Mouse (Mus musculus) bone marrow macrophage, adult 2 months (primary cell): ENCODE data around the gene Slc31a1. TPM values are rescaled to one million over a fixed set of nuclear protein-coding genes. Genes with fewer than 3 reads are reported as not detected.

Experiments used
- H3K27ac ChIP-seq: 2 replicates; pipeline ENCODE4 v1.5.1; 2012; ENCODE audit warnings: low read depth, low read length; ENCODE audit not compliant: insufficient read depth
- H3K4me1 ChIP-seq: 2 replicates; pipeline ENCODE4 v1.6.1; 2012; ENCODE audit warnings: low read length; ENCODE audit not compliant: control insufficient read depth, insufficient read depth
- H3K4me3 ChIP-seq: 2 replicates; pipeline ENCODE4 v1.5.1; 2012; ENCODE audit warnings: mild to moderate bottlenecking, low read length, moderate library complexity; ENCODE audit not compliant: insufficient read depth
- CTCF ChIP-seq: IDR thresholded peaks from 2 replicates; pipeline ENCODE4 v1.5.1; 2012; ENCODE audit warnings: low read depth, mild to moderate bottlenecking, low read length, moderate library complexity
- POLR2A ChIP-seq: IDR thresholded peaks from 2 replicates; pipeline ENCODE4 v1.6.1; 2012; ENCODE audit warnings: mild to moderate bottlenecking, low read depth, low read length, borderline replicate concordance
- polyA plus RNA-seq: library from polyadenylated mRNA; stranded (reverse); fragments of >200 nt; gene quantifications from 2 replicates; pipeline ENCODE4 v1.2.4, GENCODE M21; 2012; ENCODE audit not compliant: missing spikeins, insufficient read depth, insufficient read length

Gene Slc31a1
- polyA plus RNA-seq, 1 experiment = 71.0 TPM

DNA sequence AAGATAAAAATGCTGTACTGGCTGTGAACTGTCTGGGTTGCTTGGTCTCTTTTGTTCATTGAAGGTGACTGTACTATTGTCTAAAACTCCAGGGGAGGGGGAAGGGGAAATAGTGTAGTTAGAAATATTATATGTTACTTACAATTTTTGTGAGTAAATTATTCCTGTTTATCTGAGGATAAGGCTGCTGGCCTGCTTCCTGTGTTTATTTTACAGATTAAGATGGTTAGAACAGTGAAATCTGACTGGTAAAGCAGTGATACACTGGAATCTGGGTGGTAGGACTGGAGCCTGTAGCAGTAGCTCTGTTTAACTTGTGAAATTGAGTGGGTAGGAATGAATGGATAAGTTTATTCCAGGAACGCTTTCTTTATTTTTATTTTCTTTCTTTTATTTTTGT, 1.5 kb downstream of the Slc31a1 start:
- TF ChIP-seq CTCF (no peak), POLR2A (no peak)
- Histone ChIP-seq H3K4me1 (peaks cover 18% of the 10 kb centered on the region), H3K27ac (no peak overlapping the region), H3K4me3 (peak overlapping the region; percentile 77; the same call in 1 of the 2 replicates)

DNA sequence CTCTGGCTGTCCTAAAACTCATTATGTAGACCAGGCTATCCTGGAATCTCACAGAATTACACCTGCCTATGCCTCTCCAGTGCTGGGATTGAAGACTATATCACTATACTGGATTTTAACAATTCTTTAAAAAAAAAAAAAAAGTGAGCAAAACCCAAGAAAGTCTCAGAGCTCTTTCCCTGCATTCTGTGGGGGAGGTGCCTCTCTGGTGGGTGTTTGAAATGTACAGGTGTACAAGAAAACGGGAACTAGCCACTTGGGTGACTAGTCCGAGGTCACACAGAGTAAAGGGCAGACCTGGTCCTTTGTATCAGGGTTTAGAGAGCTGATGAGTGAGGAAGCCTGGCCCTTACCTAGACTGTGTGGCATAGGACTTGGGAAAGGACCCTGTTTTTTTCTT, 1.9 kb downstream of the Slc31a1 start:
- Histone ChIP-seq H3K4me1 (peaks cover 17% of the 10 kb centered on the region), H3K4me3 (no peak overlapping the region), H3K27ac (no peak overlapping the region)
- TF ChIP-seq POLR2A = no peak
- no peak for TF ChIP-seq CTCF

DNA sequence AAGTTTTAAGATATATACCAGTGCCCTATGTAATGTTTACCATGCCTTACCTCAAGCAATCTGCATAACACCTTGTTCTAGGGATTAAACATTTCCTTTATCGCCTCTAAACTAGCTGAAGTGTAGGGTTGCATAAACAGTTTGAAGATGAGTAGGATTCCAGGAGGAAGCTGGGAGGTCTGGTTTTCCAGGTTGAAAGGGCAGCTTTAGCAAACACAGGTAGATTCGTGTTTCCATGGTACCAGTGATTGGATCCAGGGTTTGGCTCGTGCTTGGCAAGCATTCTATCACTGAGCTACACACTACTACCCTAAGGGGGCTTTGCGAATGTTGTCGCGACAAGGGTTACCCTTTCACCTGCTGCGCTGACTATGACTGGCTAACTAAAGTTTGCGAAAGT, 3.8 kb downstream of the Slc31a1 start:
- no peak overlapping the region for H3K27ac ChIP-seq
- no peak for TF ChIP-seq POLR2A
- no peak for TF ChIP-seq CTCF
- H3K4me3 ChIP-seq = no peak overlapping the region
- H3K4me1 ChIP-seq = peaks cover 20% of the 10 kb centered on the region

DNA sequence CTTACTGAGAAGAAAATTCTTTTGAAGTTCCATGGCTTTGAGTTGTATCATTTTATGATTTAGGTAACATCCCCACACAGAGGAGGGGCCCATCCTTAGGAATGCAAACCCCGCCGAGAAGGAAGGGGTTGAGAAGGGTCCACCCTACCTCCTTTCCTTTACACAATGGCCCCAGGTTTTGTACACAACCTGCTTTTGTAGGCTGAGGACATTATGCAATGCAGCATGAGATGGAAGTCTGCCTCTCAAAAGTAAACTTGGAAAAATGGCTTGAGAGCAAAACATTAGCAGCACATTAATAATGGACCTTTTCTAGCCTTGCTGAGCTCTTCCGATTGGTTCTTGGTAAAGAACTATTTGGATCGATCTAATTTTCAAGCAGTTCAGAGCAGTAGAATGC, 5.8 kb downstream of the Slc31a1 start:
- Histone ChIP-seq H3K27ac (no peak overlapping the region), H3K4me1 (peaks cover 30% of the 10 kb centered on the region)

DNA sequence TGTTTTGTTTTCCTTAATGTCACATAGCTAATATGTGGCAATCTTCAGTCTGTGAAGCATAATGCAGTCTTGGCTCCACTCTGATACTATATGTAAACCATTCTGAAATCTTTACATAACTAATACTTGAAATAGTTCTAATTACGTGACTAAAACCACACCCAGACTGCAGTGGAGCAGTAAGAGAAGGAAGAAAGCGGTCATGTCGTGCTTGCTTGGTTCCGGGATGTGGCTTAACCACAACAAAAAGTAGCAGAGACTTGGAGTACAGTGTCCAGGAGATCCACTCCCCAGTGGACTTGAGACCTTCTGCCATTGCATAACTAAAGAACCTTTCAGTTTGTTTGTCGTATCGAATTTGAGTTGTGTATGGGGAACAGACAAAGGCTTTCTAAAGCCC, 7.1 kb downstream of the Slc31a1 start:
- H3K27ac ChIP-seq = no peak overlapping the region
- no peak overlapping the region for H3K4me3 ChIP-seq
- H3K4me1 ChIP-seq = peaks cover 28% of the 10 kb centered on the region
- TF ChIP-seq CTCF (no peak), POLR2A (no peak)

More for the DNA sequence above, 5.8 kb downstream of the Slc31a1 start:
- no peak for TF ChIP-seq POLR2A
- TF ChIP-seq CTCF = no peak
- no peak overlapping the region for H3K4me3 ChIP-seq

DNA sequence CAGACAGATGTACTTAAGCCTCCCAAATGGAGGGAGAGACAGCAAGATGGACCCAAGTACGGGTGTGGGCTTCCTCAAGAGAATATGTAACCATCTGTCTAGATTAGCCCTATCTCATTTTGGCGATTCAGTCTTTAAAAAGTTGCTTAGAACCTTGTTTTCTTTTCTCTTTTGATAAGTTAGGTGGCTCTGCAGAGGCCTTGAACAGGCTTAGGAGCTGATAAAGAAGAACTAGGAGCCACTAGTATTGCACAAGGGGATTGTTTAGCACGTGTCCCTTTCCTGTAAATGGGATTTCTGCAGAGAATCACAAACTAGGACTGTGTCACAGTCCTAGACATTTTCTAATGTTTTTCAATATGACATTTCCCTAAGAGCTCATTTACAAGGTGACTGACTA, 8.6 kb downstream of the Slc31a1 start:
- Histone ChIP-seq H3K4me3 (no peak overlapping the region), H3K4me1 (peaks cover 28% of the 10 kb centered on the region), H3K27ac (0 out of 2 replicates have a peak overlapping the region, but pooled peaks have one; percentile 5)
- TF ChIP-seq CTCF = no peak
- no peak for TF ChIP-seq POLR2A

DNA sequence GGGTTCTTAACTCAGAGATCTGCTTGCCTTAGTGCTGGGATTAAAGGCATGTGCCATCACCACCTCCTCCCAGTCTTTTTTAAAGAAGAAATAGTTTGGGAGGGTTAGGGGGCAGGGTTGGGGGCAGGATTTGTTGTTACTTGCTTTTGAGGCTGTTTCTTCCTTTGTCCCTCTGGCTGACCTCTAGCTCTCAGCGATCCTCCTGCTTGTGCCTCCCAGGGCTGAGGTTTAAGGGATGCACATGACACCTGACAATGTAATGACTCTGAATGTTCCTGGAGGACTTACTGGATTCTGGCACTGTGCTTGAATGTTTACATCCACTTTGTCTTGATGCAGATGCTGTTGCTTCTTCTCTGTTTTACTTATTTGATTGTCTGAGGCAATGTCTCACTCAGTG, 11.9 kb downstream of the Slc31a1 start:
- H3K4me1 ChIP-seq = peaks cover 21% of the 10 kb centered on the region
- no peak overlapping the region for H3K27ac ChIP-seq
- H3K4me3 ChIP-seq = no peak overlapping the region
- TF ChIP-seq POLR2A (no peak), CTCF (no peak)

DNA sequence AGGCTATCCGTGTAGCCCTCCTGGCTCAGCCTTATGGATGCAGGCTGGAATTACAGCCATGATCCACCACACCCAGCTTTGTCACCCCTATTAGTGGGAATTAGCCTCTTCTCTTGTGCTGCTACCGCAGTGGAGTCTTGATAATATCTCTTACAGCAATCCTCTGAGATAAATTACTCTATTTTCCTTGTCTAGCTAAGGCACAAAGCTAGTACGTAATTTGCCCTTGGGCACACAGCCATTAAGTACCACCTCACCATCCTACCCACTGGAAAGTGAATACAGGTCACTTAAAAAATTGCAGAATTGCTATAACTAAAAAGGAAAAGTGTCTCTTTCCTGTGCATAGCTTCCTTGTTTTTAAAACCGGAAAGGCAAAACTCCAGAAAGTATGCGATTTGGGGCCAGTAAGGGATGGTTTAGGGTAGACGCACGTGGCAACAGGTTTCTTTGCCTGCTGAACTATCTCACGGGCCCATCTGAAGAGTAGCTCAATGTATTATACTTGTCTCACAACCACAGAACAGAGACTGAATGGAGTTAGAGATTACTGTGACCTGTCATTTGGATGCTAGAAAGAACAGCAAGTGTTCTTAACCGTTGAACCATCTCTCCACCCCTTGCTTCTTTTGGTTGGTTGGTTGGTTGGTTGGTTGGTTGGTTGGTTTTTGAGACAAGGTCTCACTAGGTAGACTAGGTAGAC, 12.4 kb downstream of the Slc31a1 start:
- H3K4me3 ChIP-seq = no peak overlapping the region
- no peak for TF ChIP-seq POLR2A
- no peak for TF ChIP-seq CTCF
- no peak overlapping the region for H3K27ac ChIP-seq
- H3K4me1 ChIP-seq = peaks cover 16% of the 10 kb centered on the region

DNA sequence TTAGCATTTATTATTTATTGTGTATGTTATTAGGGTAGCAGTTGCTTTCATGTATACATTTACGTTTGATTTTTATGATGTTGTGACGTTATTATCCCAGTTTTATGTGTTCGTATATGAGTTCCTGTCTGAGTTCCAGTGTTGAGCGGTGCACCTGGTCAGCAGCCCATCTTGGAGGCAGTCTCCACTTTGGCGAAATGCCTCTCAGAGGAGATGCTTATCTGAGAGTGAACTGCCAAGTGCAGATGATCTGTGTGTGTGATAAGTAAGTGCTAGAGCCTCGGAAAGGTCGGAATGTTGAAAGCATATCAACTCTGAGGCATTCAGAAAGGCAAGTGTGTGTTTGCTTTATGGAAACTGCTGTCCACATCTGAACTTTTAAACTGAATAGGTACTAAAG, 13.1 kb downstream of the Slc31a1 start:
- Histone ChIP-seq H3K4me3 (no peak overlapping the region), H3K4me1 (peaks cover 14% of the 10 kb centered on the region), H3K27ac (no peak overlapping the region)
- TF ChIP-seq POLR2A (no peak), CTCF (no peak)

DNA sequence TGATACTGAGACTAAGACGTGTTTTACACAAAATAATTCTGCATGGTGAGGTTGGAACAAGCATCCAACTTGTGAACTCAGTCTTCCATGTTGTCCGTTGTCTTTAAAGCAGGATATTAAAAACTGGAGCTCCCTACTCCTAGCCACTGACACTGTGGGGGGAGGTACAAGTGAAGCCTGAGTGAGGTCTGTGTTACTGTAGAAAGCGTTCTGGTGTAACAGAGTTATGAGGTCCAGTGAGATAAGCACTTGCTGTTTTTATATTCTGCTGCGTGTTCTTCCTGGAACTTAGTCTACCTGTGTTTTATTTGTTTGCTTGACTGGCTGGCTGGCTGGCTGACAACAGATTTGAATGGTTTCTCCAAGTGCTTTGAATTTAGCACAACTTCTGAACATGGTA, 13.8 kb downstream of the Slc31a1 start:
- Histone ChIP-seq H3K4me3 (no peak overlapping the region), H3K4me1 (peaks cover 10% of the 10 kb centered on the region), H3K27ac (no peak overlapping the region)

DNA sequence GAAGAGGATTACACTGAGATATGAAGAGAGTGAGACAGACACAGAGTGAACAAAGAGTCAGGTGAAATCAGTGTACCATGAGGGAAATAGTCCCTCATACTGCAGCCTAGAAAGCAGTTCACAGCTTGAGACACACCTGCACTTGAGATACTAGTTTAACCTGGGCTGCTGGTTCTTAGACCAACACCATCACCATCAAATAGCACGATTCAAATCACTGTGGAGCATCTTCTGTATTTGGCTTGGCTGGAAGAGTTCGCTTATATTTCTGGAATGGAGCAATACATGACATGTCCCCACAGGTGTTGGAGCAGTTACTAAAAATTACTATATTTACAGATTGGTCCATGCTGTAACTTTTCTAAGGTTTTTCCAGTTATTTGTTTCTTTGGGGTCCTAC, 15.6 kb downstream of the Slc31a1 start:
- TF ChIP-seq CTCF = no peak
- no peak for TF ChIP-seq POLR2A
- no peak overlapping the region for H3K4me3 ChIP-seq
- no peaks in the 10 kb centered on the region; the same call in 1 of the 2 replicates for H3K4me1 ChIP-seq
- no peak overlapping the region for H3K27ac ChIP-seq

More for the DNA sequence above, 13.8 kb downstream of the Slc31a1 start:
- TF ChIP-seq CTCF (no peak), POLR2A (no peak)
